Mouse (Mus musculus): ENCODE measurements around the gene Mlip. TPM values are rescaled to one million over a fixed set of nuclear protein-coding genes. Genes with fewer than 3 reads are reported as not detected.
A peak's percentile ranks its signal among the peaks of the same experiment; 100 is the strongest.

Gene Mlip
- polyA plus RNA-seq, 1 experiment from 2014 or later, result 17.1 TPM

DNA sequence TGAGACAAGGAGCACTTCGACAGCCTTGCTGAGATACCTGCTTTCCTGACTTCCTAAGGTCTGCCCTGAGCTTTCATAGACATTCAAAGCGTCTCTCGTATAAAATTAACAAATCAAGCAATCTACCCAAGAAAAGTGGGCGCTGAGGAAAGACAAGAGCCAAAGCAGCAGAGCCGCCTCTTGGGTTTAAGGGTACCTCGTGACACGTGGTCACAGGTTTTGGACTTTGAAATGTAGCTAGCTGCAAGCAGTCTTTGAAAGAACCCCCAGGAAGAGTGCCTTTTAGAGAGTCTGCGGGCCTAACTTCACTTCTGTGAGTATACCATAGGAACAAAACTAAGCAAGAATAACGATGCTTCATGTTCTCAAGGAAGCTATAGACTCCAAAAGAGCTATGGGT is 31.9 kb upstream of the Mlip start:
- Histone ChIP-seq H3K27ac (replicated peaks; ENCODE audit: low read depth, low read length) (no peak overlapping the region), H3K9me3 (ENCODE audit: control insufficient read depth, low read length) (no peaks in the 10 kb centered on the region), H3K4me2 (ENCODE audit: low read depth, low read length) (no peak overlapping the region), H3K27me3 (replicated peaks; ENCODE audit: control insufficient read depth, insufficient read depth, low read length) (no peaks in the 10 kb centered on the region), H3K9ac (ENCODE audit: low read depth, low read length) (no peak overlapping the region), H3K4me3 (ENCODE audit: low read depth, low read length) (no peak overlapping the region), H3K4me1 (ENCODE audit: control insufficient read depth, insufficient read depth, low read length) (no peaks in the 10 kb centered on the region), H3K36me3 (ENCODE audit: control insufficient read depth, insufficient read depth, low read length) (no peaks in the 10 kb centered on the region)
- ATAC-seq (ENCODE audit: low read depth), result no peak
- 85% methylated on average over 9 of the region's 9 CpGs for WGBS
- DNase-seq (ENCODE audit: low spot score), result no peak

DNA sequence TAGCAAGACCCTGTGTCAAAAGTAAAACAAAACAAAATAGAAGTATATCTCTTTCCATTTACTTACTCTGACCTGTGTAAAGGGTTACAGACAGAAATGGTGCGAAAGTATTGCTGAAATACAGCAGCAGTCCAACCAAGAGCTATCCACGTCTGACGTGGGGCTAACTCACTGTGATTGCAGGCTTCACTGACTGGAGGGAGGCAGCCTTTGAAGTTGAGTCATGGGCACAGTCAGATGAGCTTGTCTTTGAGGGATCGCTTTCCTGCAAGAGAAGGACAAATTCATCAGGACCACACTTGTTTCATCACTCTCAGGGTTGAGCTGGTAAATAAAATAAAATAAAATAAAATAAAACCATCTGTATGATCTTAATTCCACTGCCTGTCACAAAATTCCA is 31.2 kb upstream of the Mlip start:
- no peak for DNase-seq (ENCODE audit: low spot score)
- H3K4me3 ChIP-seq (ENCODE audit: low read depth, low read length), result no peak overlapping the region
- no peak overlapping the region for H3K4me2 ChIP-seq (ENCODE audit: low read depth, low read length)
- H3K9ac ChIP-seq (ENCODE audit: low read depth, low read length), result no peak overlapping the region
- ATAC-seq (ENCODE audit: low read depth), result no peak
- WGBS, result 58% methylated on average over 4 of the region's 4 CpGs
- no peak overlapping the region for H3K27ac ChIP-seq (replicated peaks; ENCODE audit: low read depth, low read length)
- H3K27me3 ChIP-seq (replicated peaks; ENCODE audit: control insufficient read depth, insufficient read depth, low read length), result no peaks in the 10 kb centered on the region
- no peaks in the 10 kb centered on the region for H3K4me1 ChIP-seq (ENCODE audit: control insufficient read depth, insufficient read depth, low read length)
- no peaks in the 10 kb centered on the region for H3K9me3 ChIP-seq (ENCODE audit: control insufficient read depth, low read length)
- no peaks in the 10 kb centered on the region for H3K36me3 ChIP-seq (ENCODE audit: control insufficient read depth, insufficient read depth, low read length)

DNA sequence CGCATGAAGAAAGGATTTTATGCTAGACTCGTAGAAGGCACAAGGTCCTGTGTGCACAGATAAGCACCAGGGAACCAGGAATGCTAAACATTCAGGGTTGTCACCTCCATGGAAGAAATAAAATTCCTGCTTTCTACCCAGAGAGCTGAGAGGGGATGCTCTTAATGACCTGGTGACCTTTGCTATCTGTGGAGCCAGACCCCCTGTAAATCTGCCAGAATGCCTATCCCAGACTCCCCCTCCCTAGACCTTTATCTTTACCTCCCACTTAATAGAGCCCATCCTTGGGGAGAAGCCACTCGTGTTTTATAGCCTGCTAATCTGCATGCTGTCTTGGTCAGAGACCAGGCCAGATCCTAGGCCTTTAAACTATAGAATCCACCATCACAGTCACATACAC is 29.7 kb upstream of the Mlip start:
- DNase-seq (ENCODE audit: low spot score) (no peak), ATAC-seq (ENCODE audit: low read depth) (no peak)
- no peak overlapping the region for H3K27ac ChIP-seq (replicated peaks; ENCODE audit: low read depth, low read length)
- WGBS, result 66% methylated on average over 3 of the region's 3 CpGs
- no peak overlapping the region for H3K9ac ChIP-seq (ENCODE audit: low read depth, low read length)
- H3K27me3 ChIP-seq (replicated peaks; ENCODE audit: control insufficient read depth, insufficient read depth, low read length), result no peaks in the 10 kb centered on the region
- H3K9me3 ChIP-seq (ENCODE audit: control insufficient read depth, low read length), result no peaks in the 10 kb centered on the region
- H3K4me3 ChIP-seq (ENCODE audit: low read depth, low read length), result no peak overlapping the region
- H3K36me3 ChIP-seq (ENCODE audit: control insufficient read depth, insufficient read depth, low read length), result no peaks in the 10 kb centered on the region
- H3K4me1 ChIP-seq (ENCODE audit: control insufficient read depth, insufficient read depth, low read length), result no peaks in the 10 kb centered on the region
- H3K4me2 ChIP-seq (ENCODE audit: low read depth, low read length), result no peak overlapping the region

DNA sequence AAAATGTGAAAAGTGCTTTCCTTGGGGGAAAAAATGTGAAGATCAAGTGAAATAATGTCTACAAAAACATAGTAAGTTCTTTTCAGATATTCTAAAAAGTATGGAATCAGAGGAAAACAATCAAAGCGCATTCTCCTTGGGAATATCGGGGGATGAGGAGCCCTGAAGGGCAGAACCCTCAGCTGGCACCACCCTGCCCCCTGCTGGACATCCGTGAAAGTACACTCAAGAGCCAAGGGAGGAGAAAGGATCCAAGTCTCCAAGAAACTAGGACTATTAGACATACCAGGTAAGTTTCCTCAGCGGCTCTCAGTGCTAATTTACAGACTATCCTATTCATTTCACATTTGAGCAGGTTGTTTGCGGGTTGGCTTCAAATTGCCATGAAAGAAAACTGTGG is 28.8 kb upstream of the Mlip start:
- 15% methylated on average over 5 of the region's 5 CpGs for WGBS
- peak; percentile 54 for DNase-seq (ENCODE audit: low spot score)
- Histone ChIP-seq H3K4me2 (ENCODE audit: low read depth, low read length) (no peak overlapping the region), H3K4me1 (ENCODE audit: control insufficient read depth, insufficient read depth, low read length) (no peaks in the 10 kb centered on the region), H3K27ac (replicated peaks; ENCODE audit: low read depth, low read length) (no peak overlapping the region), H3K9ac (ENCODE audit: low read depth, low read length) (no peak overlapping the region), H3K27me3 (replicated peaks; ENCODE audit: control insufficient read depth, insufficient read depth, low read length) (no peaks in the 10 kb centered on the region), H3K36me3 (ENCODE audit: control insufficient read depth, insufficient read depth, low read length) (no peaks in the 10 kb centered on the region), H3K4me3 (ENCODE audit: low read depth, low read length) (no peak overlapping the region), H3K9me3 (ENCODE audit: control insufficient read depth, low read length) (no peaks in the 10 kb centered on the region)
- ATAC-seq (ENCODE audit: low read depth), result no peak

DNA sequence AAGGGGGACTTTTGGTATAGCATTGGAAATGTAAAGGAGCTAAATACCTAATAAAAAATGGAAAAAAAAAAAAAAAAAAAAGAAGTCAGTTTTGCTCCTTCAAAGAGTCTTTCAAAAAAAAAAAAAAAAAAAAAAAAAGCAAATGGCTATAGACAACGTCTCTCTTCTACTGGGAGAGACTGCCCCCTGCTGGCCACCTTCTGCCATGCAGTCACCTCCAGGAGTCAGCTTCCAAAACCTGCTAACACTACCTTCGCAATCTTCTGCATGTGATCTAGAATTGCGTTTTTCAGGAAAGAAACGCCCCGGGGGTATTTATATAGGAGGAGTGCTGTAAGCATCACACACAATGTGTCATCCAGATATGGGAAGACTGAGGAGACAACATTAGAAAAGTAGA is 26.9 kb upstream of the Mlip start:
- H3K27ac ChIP-seq (replicated peaks; ENCODE audit: low read depth, low read length), result no peak overlapping the region
- 31% methylated on average over 5 of the region's 5 CpGs for WGBS
- no peak for ATAC-seq (ENCODE audit: low read depth)

DNA sequence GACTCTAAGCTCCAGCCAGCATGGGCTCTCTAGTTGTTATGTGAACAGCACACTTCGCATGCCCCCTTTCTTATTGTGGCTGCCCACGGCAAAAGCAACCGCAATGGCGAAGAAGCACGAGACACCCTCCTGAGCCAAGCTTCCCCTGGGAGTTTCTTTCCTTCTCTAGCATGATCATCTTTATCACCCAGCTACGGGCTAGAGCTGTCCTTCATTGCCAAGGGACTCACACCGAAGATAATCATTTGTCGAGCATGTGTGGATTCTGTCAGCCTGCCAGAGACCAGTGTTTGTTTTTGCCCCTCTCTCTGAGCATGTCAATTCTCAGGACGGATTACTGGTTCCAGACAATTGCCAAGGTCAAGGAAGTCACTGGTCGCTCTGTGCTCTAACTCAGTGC is 24.9 kb upstream of the Mlip start:
- DNase-seq (ENCODE audit: low spot score), result no peak
- H3K27ac ChIP-seq (replicated peaks; ENCODE audit: low read depth, low read length), result no peak overlapping the region
- WGBS, result 56% methylated on average over 10 of the region's 10 CpGs
- no peaks in the 10 kb centered on the region for H3K27me3 ChIP-seq (replicated peaks; ENCODE audit: control insufficient read depth, insufficient read depth, low read length)
- H3K4me3 ChIP-seq (ENCODE audit: low read depth, low read length), result no peak overlapping the region
- no peaks in the 10 kb centered on the region for H3K36me3 ChIP-seq (ENCODE audit: control insufficient read depth, insufficient read depth, low read length)
- no peaks in the 10 kb centered on the region for H3K9me3 ChIP-seq (ENCODE audit: control insufficient read depth, low read length)
- no peak overlapping the region for H3K4me2 ChIP-seq (ENCODE audit: low read depth, low read length)
- ATAC-seq (ENCODE audit: low read depth), result no peak
- H3K9ac ChIP-seq (ENCODE audit: low read depth, low read length), result no peak overlapping the region
- no peaks in the 10 kb centered on the region for H3K4me1 ChIP-seq (ENCODE audit: control insufficient read depth, insufficient read depth, low read length)

More for the DNA sequence above, 26.9 kb upstream of the Mlip start:
- Histone ChIP-seq H3K9ac (ENCODE audit: low read depth, low read length) (no peak overlapping the region), H3K36me3 (ENCODE audit: control insufficient read depth, insufficient read depth, low read length) (no peaks in the 10 kb centered on the region), H3K4me3 (ENCODE audit: low read depth, low read length) (no peak overlapping the region), H3K4me1 (ENCODE audit: control insufficient read depth, insufficient read depth, low read length) (no peaks in the 10 kb centered on the region), H3K4me2 (ENCODE audit: low read depth, low read length) (no peak overlapping the region), H3K27me3 (replicated peaks; ENCODE audit: control insufficient read depth, insufficient read depth, low read length) (no peaks in the 10 kb centered on the region), H3K9me3 (ENCODE audit: control insufficient read depth, low read length) (no peaks in the 10 kb centered on the region)
- peak; percentile 58 for DNase-seq (ENCODE audit: low spot score)

DNA sequence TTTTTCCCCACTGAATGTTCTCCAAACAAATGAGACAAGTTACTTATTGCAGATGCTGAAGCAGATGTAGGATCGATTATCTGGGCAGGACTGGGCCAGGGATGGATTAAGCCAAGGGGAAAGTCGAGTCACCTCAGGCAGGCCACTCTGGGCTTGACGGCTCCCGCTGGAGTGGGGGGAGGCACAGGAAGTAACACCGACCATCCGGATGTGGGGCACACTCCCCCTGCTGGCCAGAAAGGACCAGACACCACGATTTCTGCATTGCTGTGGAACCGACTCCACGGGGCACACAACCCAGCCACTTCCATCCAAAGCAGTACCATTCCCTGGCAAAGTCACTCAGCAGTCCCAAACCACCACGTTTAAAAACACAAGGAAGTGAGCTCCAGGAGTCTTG is 24.3 kb upstream of the Mlip start:
- Histone ChIP-seq H3K9ac (ENCODE audit: low read depth, low read length) (no peak overlapping the region), H3K4me2 (ENCODE audit: low read depth, low read length) (no peak overlapping the region), H3K27me3 (replicated peaks; ENCODE audit: control insufficient read depth, insufficient read depth, low read length) (no peaks in the 10 kb centered on the region), H3K27ac (replicated peaks; ENCODE audit: low read depth, low read length) (no peak overlapping the region), H3K4me1 (ENCODE audit: control insufficient read depth, insufficient read depth, low read length) (no peaks in the 10 kb centered on the region), H3K36me3 (ENCODE audit: control insufficient read depth, insufficient read depth, low read length) (no peaks in the 10 kb centered on the region), H3K4me3 (ENCODE audit: low read depth, low read length) (no peak overlapping the region), H3K9me3 (ENCODE audit: control insufficient read depth, low read length) (no peaks in the 10 kb centered on the region)
- WGBS, result 66% methylated on average over 10 of the region's 10 CpGs
- DNase-seq (ENCODE audit: low spot score) (no peak), ATAC-seq (ENCODE audit: low read depth) (no peak)

DNA sequence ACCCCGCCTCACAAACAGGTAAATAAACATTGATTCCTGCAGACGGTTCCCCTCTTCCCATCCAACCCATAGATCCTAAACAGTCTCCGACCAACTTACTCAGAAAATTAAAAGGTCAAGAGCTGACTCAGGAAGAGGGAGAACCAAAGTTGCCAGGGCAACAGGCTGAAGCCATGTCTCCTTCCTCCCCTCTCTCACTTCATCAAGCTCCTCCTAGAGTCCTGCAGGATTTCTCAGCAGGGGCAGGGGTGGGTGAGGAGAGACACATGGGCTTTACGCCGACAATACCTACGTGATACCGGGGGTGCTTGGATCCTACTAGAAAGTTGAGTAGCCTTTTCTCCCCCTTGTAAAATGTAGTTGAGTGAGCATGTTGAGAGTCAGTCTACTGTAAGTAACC is 23.8 kb upstream of the Mlip start:
- DNase-seq (ENCODE audit: low spot score), result no peak
- Histone ChIP-seq H3K4me2 (ENCODE audit: low read depth, low read length) (no peak overlapping the region), H3K9ac (ENCODE audit: low read depth, low read length) (no peak overlapping the region), H3K36me3 (ENCODE audit: control insufficient read depth, insufficient read depth, low read length) (no peaks in the 10 kb centered on the region), H3K4me3 (ENCODE audit: low read depth, low read length) (no peak overlapping the region), H3K27me3 (replicated peaks; ENCODE audit: control insufficient read depth, insufficient read depth, low read length) (no peaks in the 10 kb centered on the region), H3K4me1 (ENCODE audit: control insufficient read depth, insufficient read depth, low read length) (no peaks in the 10 kb centered on the region), H3K9me3 (ENCODE audit: control insufficient read depth, low read length) (no peaks in the 10 kb centered on the region), H3K27ac (replicated peaks; ENCODE audit: low read depth, low read length) (no peak overlapping the region)
- 83% methylated on average over 7 of the region's 7 CpGs for WGBS
- ATAC-seq (ENCODE audit: low read depth), result no peak

DNA sequence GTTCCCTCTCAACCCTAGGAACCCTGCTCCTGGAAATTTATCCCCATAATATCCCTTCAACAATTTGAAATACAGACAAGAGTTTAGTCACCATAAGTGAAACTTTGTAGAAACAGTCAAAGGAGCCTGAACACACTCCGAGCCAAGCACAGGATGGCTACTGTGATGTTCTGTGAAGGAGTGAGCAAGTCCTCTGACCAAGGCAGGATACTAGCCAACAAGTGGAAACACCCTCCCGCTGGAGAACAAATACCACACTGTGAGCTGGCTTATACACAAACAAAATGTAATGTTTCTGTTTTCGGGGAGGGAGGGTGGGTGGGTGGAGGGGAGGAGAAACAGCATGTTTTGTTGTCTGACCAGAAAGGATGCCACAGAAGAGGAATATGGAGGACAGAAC is 17.9 kb upstream of the Mlip start:
- no peaks in the 10 kb centered on the region for H3K36me3 ChIP-seq (ENCODE audit: control insufficient read depth, insufficient read depth, low read length)
- ATAC-seq (ENCODE audit: low read depth) (no peak), DNase-seq (ENCODE audit: low spot score) (no peak)
- H3K4me3 ChIP-seq (ENCODE audit: low read depth, low read length), result no peak overlapping the region
- H3K4me2 ChIP-seq (ENCODE audit: low read depth, low read length), result no peak overlapping the region
- H3K27me3 ChIP-seq (replicated peaks; ENCODE audit: control insufficient read depth, insufficient read depth, low read length), result no peaks in the 10 kb centered on the region
- no peaks in the 10 kb centered on the region for H3K4me1 ChIP-seq (ENCODE audit: control insufficient read depth, insufficient read depth, low read length)
- no peak overlapping the region for H3K9ac ChIP-seq (ENCODE audit: low read depth, low read length)
- WGBS, result 52% methylated on average over 3 of the region's 3 CpGs
- H3K9me3 ChIP-seq (ENCODE audit: control insufficient read depth, low read length), result no peaks in the 10 kb centered on the region
- no peak overlapping the region for H3K27ac ChIP-seq (replicated peaks; ENCODE audit: low read depth, low read length)
